Mouse (Mus musculus): ENCODE results near the gene Adgrg1. TPM values are rescaled to one million over a fixed set of nuclear protein-coding genes. Genes with fewer than 3 reads are reported as not detected.

Adgrg1 gene
- polyA plus RNA-seq, 1 experiment from 2014 or later: 11.1 TPM

DNA sequence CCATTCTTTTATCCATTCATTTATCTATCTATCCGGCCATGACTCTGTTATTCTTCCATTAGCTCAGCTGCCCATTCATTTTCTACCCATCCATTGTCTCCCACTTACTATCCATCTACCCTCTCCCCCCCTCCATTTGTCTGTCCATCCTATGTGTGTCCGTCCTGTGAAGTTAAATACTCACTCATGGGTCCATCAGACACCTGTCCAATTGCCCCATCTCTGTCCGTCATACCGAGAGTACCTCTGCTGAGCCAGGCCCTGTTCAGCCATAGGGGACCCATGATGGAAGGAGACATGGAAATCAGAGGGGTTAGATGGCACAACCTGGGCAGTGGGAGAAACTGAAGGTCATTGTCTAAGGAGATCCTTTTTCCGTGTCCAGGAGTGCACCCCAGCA is 24.1 kb upstream of the Adgrg1 start:
- no peak overlapping the region for H3K4me2 ChIP-seq (ENCODE audit: low read depth, severe bottlenecking)
- no peaks in the 10 kb centered on the region for H3K36me3 ChIP-seq (ENCODE audit: control insufficient read depth, insufficient read depth, low read length)
- DNase-seq (ENCODE audit: low spot score) (no peak), ATAC-seq (ENCODE audit: insufficient number of reproducible peaks, low FRiP score, low TSS enrichment, low read depth) (no peak)
- 78% methylated on average over 5 of the region's 5 CpGs for WGBS
- no peak overlapping the region for H3K9ac ChIP-seq (ENCODE audit: low read length)
- no peaks in the 10 kb centered on the region for H3K4me1 ChIP-seq (ENCODE audit: control insufficient read depth, insufficient read depth, low read length)
- H3K9me3 ChIP-seq (ENCODE audit: control insufficient read depth, low read length): no peaks in the 10 kb centered on the region
- no peak overlapping the region for H3K4me3 ChIP-seq (ENCODE audit: low read depth, low read length)
- no peaks in the 10 kb centered on the region for H3K27me3 ChIP-seq (ENCODE audit: control insufficient read depth, insufficient read depth, low read length)
- no peak overlapping the region for H3K27ac ChIP-seq (replicated peaks; ENCODE audit: low read depth, low read length)

DNA sequence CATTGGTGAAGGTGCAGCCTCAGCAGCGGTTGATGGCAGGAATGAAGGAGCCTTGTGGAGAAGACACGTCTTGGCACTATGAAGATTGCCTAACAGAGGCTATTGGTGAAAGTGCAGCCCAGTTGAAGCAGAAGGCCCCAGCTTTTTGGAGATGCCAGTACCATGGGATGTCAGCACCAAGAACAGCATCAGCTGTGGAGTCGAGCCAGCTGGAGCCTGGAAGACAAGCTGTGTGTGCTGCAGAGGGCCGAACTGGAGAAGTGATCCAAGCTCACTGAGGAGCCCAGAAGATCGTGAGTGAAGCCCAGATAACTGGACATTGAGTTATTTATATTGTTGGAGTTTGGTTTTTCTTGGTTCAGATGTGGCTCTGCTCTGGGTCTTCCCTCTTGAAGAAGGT is 22.5 kb upstream of the Adgrg1 start:
- Histone ChIP-seq H3K27me3 (ENCODE audit: control insufficient read depth, insufficient read depth, low read length) (no peaks in the 10 kb centered on the region), H3K9ac (ENCODE audit: low read length) (no peak overlapping the region), H3K4me3 (ENCODE audit: low read depth, low read length) (no peak overlapping the region), H3K9me3 (ENCODE audit: control insufficient read depth, low read length) (no peaks in the 10 kb centered on the region), H3K27ac (replicated peaks; ENCODE audit: low read depth, low read length) (no peak overlapping the region), H3K4me2 (ENCODE audit: low read depth, severe bottlenecking) (no peak overlapping the region), H3K4me1 (ENCODE audit: control insufficient read depth, insufficient read depth, low read length) (no peaks in the 10 kb centered on the region), H3K36me3 (ENCODE audit: control insufficient read depth, insufficient read depth, low read length) (no peaks in the 10 kb centered on the region)
- ATAC-seq (ENCODE audit: insufficient number of reproducible peaks, low FRiP score, low TSS enrichment, low read depth): no peak
- 76% methylated on average over 5 of the region's 5 CpGs for WGBS
- no peak for DNase-seq (ENCODE audit: low spot score)

DNA sequence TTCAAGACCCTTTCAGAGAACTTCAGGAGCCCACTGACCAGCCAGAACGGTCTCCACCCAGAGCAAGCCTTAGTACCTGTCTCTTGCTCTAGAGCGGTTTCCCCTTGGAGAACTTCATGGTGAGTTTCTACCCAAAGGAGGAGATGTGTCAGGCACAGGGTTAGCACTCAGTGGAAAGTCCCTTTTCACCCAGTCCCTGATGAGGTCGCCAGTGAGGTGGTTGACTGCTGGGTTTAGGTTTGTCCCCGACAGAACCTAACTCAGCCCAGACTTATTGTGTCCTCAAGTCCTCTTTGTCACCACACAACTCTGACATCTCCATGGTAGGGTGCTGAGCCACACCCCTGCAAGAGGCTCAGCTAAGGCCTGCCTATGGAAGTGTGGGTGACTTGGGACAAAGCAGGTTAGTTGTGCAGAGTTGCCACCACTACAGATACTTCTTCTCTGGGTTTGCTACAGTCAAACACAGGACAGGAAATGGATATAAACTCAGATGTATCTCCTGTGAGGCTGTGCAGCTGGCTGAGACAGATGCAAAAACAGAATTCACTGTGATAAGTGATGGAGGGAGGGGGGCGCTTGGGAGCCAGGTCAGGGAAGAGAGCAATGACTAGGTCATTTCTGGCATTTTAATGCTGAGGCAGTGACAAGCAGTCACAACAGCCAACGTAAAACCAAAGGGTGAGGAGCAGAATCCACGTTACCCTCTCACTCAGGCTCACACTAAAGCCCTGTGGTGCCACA is 20.8 kb upstream of the Adgrg1 start:
- Histone ChIP-seq H3K4me3 (ENCODE audit: low read depth, low read length) (no peak overlapping the region), H3K9ac (ENCODE audit: low read length) (no peak overlapping the region), H3K36me3 (ENCODE audit: control insufficient read depth, insufficient read depth, low read length) (no peaks in the 10 kb centered on the region), H3K9me3 (ENCODE audit: control insufficient read depth, low read length) (no peaks in the 10 kb centered on the region), H3K27me3 (ENCODE audit: control insufficient read depth, insufficient read depth, low read length) (no peaks in the 10 kb centered on the region), H3K4me1 (ENCODE audit: control insufficient read depth, insufficient read depth, low read length) (no peaks in the 10 kb centered on the region), H3K4me2 (ENCODE audit: low read depth, severe bottlenecking) (no peak overlapping the region), H3K27ac (replicated peaks; ENCODE audit: low read depth, low read length) (no peak overlapping the region)
- no peak for DNase-seq (ENCODE audit: low spot score)
- WGBS: 76% methylated on average over 7 of the region's 7 CpGs
- ATAC-seq (ENCODE audit: insufficient number of reproducible peaks, low FRiP score, low TSS enrichment, low read depth): no peak

DNA sequence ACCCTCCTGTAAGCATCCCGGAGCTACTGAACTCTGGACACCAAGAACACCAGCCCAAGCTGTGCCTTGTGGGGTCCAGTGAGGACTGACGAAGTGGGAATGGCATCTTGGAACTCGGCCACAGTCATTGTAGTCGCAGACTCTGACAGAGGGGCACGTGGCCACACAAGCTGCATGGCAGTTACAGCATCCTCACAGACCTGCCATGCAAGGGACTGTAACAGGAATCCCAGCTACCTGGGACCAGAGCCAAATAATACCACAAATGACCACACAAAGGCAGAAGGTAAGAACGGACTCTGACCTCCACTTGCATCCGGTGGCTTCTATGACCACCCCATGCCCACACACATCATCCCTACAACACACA is 20.2 kb upstream of the Adgrg1 start:
- Histone ChIP-seq H3K27me3 (ENCODE audit: control insufficient read depth, insufficient read depth, low read length) (no peaks in the 10 kb centered on the region), H3K4me1 (ENCODE audit: control insufficient read depth, insufficient read depth, low read length) (no peaks in the 10 kb centered on the region), H3K27ac (replicated peaks; ENCODE audit: low read depth, low read length) (no peak overlapping the region), H3K9me3 (ENCODE audit: control insufficient read depth, low read length) (no peaks in the 10 kb centered on the region), H3K36me3 (ENCODE audit: control insufficient read depth, insufficient read depth, low read length) (no peaks in the 10 kb centered on the region), H3K4me3 (ENCODE audit: low read depth, low read length) (no peak overlapping the region), H3K9ac (ENCODE audit: low read length) (no peak overlapping the region; the same call in 1 of the 2 replicates), H3K4me2 (ENCODE audit: low read depth, severe bottlenecking) (no peak overlapping the region)
- WGBS: 89% methylated on average over 7 of the region's 7 CpGs
- ATAC-seq (ENCODE audit: insufficient number of reproducible peaks, low FRiP score, low TSS enrichment, low read depth) (no peak), DNase-seq (ENCODE audit: low spot score) (no peak)

DNA sequence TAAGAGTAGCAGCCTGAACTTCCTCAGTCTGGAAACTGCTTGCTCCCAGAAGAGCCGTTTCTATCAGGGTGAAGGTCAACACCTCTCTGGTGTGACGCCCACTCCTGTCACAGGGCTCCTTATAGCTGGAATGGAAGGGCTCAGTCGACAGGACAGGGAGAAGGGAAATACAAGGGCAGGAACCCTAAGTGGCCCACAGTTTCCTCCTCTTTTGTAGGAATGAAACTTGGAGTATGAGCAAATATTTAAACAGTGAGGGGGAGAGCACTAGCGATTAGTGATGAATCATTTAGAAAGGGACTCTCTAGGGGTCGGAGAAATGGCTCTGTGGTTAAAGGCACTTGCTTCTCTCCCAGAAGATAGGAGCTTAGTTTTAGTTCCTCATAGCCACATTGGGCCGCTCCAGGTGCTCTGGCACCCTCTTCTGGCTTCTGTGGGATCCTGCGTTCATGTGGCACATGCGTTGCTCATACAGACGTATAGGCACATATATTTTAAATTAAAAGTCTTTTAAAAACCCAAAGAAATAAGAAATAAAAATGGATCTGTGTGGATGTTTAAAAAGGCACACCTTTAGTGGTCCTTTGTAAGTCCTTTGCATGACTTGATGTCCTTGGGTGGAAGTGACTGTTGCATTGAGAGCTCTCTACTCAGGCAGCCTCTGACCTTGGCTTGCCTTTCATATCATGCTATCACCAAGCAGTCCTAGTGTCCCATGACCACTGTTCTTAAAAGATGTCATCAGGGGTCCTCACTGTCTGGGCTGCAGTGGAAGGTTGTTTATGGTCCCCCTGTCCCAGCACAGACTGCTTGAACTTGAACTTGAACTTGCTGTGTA is 19.4 kb upstream of the Adgrg1 start:
- DNase-seq (ENCODE audit: low spot score): peak; percentile 48
- Histone ChIP-seq H3K4me3 (ENCODE audit: low read depth, low read length) (no peak overlapping the region), H3K36me3 (ENCODE audit: control insufficient read depth, insufficient read depth, low read length) (no peaks in the 10 kb centered on the region), H3K4me1 (ENCODE audit: control insufficient read depth, insufficient read depth, low read length) (no peaks in the 10 kb centered on the region), H3K9ac (ENCODE audit: low read length) (no peak overlapping the region), H3K9me3 (ENCODE audit: control insufficient read depth, low read length) (no peaks in the 10 kb centered on the region), H3K4me2 (ENCODE audit: low read depth, severe bottlenecking) (no peak overlapping the region), H3K27me3 (ENCODE audit: control insufficient read depth, insufficient read depth, low read length) (no peaks in the 10 kb centered on the region), H3K27ac (replicated peaks; ENCODE audit: low read depth, low read length) (no peak overlapping the region)
- no peak for ATAC-seq (ENCODE audit: insufficient number of reproducible peaks, low FRiP score, low TSS enrichment, low read depth)
- WGBS: 38% methylated on average over 9 of the region's 9 CpGs

DNA sequence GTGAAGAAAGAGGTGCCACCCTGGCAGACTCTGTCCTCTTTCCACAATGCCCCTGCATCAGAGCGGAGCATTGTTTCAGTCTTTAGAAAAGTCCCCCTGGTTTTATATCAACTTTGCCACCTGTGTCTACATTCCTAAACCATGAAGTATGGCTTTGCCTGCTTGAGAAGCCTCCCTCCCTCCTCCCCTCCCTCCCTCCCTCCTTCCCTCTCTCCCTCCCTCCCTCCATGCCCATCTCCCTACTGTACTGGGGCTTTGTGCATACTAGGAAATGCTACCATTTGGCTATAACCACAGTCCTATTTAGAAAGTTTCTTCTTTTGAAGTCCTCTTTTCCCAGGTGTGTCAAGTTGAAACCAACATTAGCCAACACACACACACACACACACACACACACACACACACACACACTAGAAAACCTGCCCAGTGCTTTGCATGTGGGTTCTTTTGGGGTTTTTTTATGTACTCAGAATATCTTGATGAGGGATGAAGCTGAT is 18.4 kb upstream of the Adgrg1 start:
- H3K4me1 ChIP-seq (ENCODE audit: control insufficient read depth, insufficient read depth, low read length): no peaks in the 10 kb centered on the region
- DNase-seq (ENCODE audit: low spot score) (no peak), ATAC-seq (ENCODE audit: insufficient number of reproducible peaks, low FRiP score, low TSS enrichment, low read depth) (no peak)
- no peak overlapping the region for H3K9ac ChIP-seq (ENCODE audit: low read length)
- H3K9me3 ChIP-seq (ENCODE audit: control insufficient read depth, low read length): no peaks in the 10 kb centered on the region
- WGBS: 76% methylated on average over 1 of the region's 1 CpGs
- H3K27ac ChIP-seq (replicated peaks; ENCODE audit: low read depth, low read length): no peak overlapping the region
- H3K36me3 ChIP-seq (ENCODE audit: control insufficient read depth, insufficient read depth, low read length): no peaks in the 10 kb centered on the region
- no peak overlapping the region for H3K4me2 ChIP-seq (ENCODE audit: low read depth, severe bottlenecking)
- no peak overlapping the region for H3K4me3 ChIP-seq (ENCODE audit: low read depth, low read length)
- no peaks in the 10 kb centered on the region for H3K27me3 ChIP-seq (ENCODE audit: control insufficient read depth, insufficient read depth, low read length)

DNA sequence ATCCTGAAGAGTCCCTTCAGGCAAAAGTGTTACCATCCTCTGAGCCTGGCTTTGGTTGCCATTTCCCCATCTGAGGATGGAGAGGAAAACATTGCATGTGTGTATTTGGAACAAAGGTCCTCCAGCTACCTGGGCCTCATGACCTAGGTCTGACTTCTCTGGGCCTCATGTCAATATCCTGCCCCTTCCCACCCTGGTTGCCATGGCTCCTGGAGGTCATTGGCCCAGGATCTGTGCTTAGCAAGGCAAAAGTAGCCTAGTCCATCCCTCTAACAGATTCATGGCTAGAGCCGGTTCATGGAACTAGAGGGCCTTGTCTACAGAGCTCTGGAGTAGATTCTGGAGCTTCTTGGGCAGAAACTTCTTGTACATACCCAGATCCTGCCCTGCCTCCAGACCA is 12.3 kb upstream of the Adgrg1 start:
- WGBS: 88% methylated on average over 1 of the region's 1 CpGs
- no peak overlapping the region for H3K4me3 ChIP-seq (ENCODE audit: low read depth, low read length)

DNA sequence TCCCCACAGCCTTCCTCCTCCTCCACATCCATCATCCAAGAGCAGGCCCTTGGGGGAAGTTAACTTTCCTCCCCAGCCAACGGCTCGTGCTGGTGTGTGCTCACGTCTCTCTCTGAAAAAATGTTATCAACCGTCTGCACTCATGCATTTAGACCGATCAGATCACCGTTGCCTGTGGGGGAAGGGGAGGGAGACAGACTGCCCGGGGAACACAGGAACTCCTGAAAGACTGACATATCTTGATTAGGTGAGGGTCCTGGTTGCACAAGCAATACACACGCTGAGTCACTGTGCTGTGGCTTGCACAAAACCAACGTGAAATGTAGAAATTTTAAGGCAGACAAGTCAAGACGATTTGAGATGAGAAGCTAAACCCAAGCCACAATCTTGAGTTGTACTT is 9.7 kb upstream of the Adgrg1 start:
- H3K27ac ChIP-seq (replicated peaks; ENCODE audit: low read depth, low read length): no peak overlapping the region
- no peaks in the 10 kb centered on the region for H3K9me3 ChIP-seq (ENCODE audit: control insufficient read depth, low read length)
- no peaks in the 10 kb centered on the region for H3K4me1 ChIP-seq (ENCODE audit: control insufficient read depth, insufficient read depth, low read length)
- H3K27me3 ChIP-seq (ENCODE audit: control insufficient read depth, insufficient read depth, low read length): no peaks in the 10 kb centered on the region
- ATAC-seq (ENCODE audit: insufficient number of reproducible peaks, low FRiP score, low TSS enrichment, low read depth) (no peak), DNase-seq (ENCODE audit: low spot score) (no peak)
- no peak overlapping the region for H3K9ac ChIP-seq (ENCODE audit: low read length)
- no peak overlapping the region for H3K4me2 ChIP-seq (ENCODE audit: low read depth, severe bottlenecking)
- WGBS: 65% methylated on average over 10 of the region's 10 CpGs
- H3K36me3 ChIP-seq (ENCODE audit: control insufficient read depth, insufficient read depth, low read length): no peaks in the 10 kb centered on the region
- no peak overlapping the region for H3K4me3 ChIP-seq (ENCODE audit: low read depth, low read length)

More for the DNA sequence above, 12.3 kb upstream of the Adgrg1 start:
- Histone ChIP-seq H3K4me2 (ENCODE audit: low read depth, severe bottlenecking) (no peak overlapping the region), H3K27ac (replicated peaks; ENCODE audit: low read depth, low read length) (no peak overlapping the region), H3K9me3 (ENCODE audit: control insufficient read depth, low read length) (no peaks in the 10 kb centered on the region), H3K27me3 (ENCODE audit: control insufficient read depth, insufficient read depth, low read length) (no peaks in the 10 kb centered on the region), H3K36me3 (ENCODE audit: control insufficient read depth, insufficient read depth, low read length) (no peaks in the 10 kb centered on the region), H3K4me1 (ENCODE audit: control insufficient read depth, insufficient read depth, low read length) (no peaks in the 10 kb centered on the region), H3K9ac (ENCODE audit: low read length) (no peak overlapping the region)
- DNase-seq (ENCODE audit: low spot score) (no peak), ATAC-seq (ENCODE audit: insufficient number of reproducible peaks, low FRiP score, low TSS enrichment, low read depth) (no peak)

All from limb, embryonic 11.5 days (tissue).